Mouse (Mus musculus) testis, adult 2 months (tissue): Measurements from ENCODE around the gene Aqp7.

Experiments
- CTCF ChIP-seq: fragments of 200-500 bp; IDR thresholded peaks from 2 replicates; pipeline ENCODE4 v1.5.1; 2012; ENCODE audit warnings: low read depth, mild to moderate bottlenecking, inconsistent platforms, low read length, moderate library complexity; ENCODE audit not compliant: control insufficient read depth, insufficient read depth, insufficient replicate concordance
- POLR2A ChIP-seq: fragments of 200-500 bp; IDR thresholded peaks from 2 replicates; pipeline ENCODE4 v1.6.1; 2012; ENCODE audit warnings: low read depth, mild to moderate bottlenecking, inconsistent platforms, low read length, moderate library complexity; ENCODE audit not compliant: control insufficient read depth

DNA sequence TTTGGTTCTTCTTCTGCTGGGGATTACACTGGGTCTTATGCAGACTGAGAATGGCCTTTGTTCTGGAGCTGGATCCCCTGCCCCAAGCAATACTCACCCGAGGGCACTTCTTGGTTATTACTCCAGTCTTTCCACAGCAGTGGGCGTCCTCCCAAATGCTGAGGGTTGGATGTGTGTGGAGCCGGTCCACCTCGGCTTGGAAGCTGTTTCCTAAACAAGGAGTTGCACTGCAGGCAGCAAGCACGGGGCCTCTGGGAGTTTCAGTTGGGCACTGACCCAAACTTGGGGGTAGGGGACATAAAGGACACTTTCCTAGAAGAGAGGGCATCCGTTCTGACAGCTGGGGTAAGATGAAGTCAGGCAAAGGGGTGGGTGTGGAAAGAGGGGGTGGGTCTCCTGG, 26.5 kb upstream of the Aqp7 start:
- no peak for TF ChIP-seq POLR2A
- TF ChIP-seq CTCF = no peak
